Mouse (Mus musculus) lung, adult 2 months (tissue): ENCODE measurements around the gene Adamtsl1.

Experiments
- CTCF ChIP-seq: fragments of 200-500 bp; IDR thresholded peaks from 2 replicates; pipeline ENCODE4 v1.5.1; 2011; ENCODE audit warnings: mild to moderate bottlenecking, low read length, control low read depth; ENCODE audit not compliant: insufficient read depth
- POLR2A ChIP-seq: fragments of 200-500 bp; IDR thresholded peaks from 2 replicates; pipeline ENCODE4 v1.6.1; 2011; ENCODE audit warnings: low read depth, mild to moderate bottlenecking, control low read depth, low read length, borderline replicate concordance; ENCODE audit errors: extremely low read depth

GRCm38 (mm10) chr4:85842113-85842512 lies 328.1 kb downstream of the Adamtsl1 start:
- TF ChIP-seq CTCF (no peak), POLR2A (no peak)
